Mouse (Mus musculus): ENCODE measurements around the gene Prss2. TPM values are rescaled to one million over a fixed set of nuclear protein-coding genes. Genes with fewer than 3 reads are reported as not detected.

Gene Prss2
- polyA plus RNA-seq, 1 experiment from 2014 or later = not detected

DNA sequence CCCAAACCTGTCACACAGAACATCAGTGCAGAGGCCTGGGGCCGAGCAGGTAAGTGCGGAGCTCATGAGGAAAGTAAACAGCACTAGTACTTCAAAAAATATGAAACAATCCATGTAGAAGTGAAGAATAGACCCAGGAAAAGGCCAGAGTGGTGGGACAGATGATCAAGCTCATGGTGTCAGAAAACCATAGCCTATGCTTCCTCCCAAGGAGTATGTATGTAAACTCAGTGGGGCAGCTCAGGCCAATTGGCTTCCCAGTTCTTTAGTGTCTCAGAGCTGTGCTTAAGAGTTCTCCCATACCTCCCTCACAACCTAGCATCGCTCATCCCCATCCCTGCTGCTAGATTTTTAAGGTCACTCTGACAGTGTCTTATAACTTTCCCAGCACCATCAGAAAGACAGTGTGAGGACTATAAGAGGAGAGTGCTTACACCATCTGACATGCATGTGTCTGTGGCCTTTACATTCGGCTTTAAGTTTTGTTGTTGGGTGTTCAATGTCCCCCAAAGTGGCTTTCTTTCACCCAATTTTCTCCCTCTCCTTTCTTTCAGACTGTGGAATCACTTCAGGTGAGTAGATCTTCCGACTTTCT, 25.6 kb downstream of the Prss2 start:
- Histone ChIP-seq H3K9me3 (ENCODE audit: control insufficient read depth, low read length) (no peaks in the 10 kb centered on the region), H3K36me3 (ENCODE audit: control insufficient read depth, insufficient read depth, low read length) (no peaks in the 10 kb centered on the region), H3K27me3 (ENCODE audit: control insufficient read depth, insufficient read depth, low read length) (peaks cover 10% of the 10 kb centered on the region), H3K9ac (ENCODE audit: low read depth, low read length) (no peak overlapping the region), H3K4me3 (ENCODE audit: low read length) (no peak overlapping the region), H3K27ac (ENCODE audit: low read depth, low read length) (no peak overlapping the region), H3K4me1 (ENCODE audit: control insufficient read depth, insufficient read depth, low read length) (peaks cover 5% of the 10 kb centered on the region; the same call in 1 of the 2 replicates), H3K4me2 (replicated peaks; ENCODE audit: low read depth, low read length) (no peak overlapping the region)
- 82% methylated on average over 5 of the region's 5 CpGs for WGBS
- no peak for ATAC-seq (ENCODE audit: low FRiP score, low TSS enrichment)

DNA sequence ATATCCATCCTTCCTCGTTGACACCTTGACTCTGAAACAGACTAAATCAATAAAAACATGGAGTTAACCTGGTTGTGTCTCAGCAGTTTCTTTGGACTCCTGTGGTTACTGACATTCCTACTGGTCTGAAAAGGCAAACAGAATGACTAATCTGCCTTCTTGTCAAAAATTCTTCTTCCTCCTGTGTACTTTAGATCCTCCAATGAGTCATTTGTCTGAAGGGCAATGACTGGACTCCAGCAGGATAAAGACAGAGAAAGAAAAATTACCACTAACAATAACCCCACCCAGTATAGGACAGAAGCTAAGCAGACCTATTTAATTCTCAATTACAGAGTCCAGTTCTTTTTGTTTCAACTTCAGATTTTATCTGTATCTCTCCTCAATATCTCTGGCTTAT, 26.7 kb downstream of the Prss2 start:
- ATAC-seq (ENCODE audit: low FRiP score, low TSS enrichment) = no peak
- H3K36me3 ChIP-seq (ENCODE audit: control insufficient read depth, insufficient read depth, low read length) = no peaks in the 10 kb centered on the region
- H3K4me2 ChIP-seq (replicated peaks; ENCODE audit: low read depth, low read length) = no peak overlapping the region
- peaks cover 5% of the 10 kb centered on the region; the same call in 1 of the 2 replicates for H3K4me1 ChIP-seq (ENCODE audit: control insufficient read depth, insufficient read depth, low read length)
- H3K27me3 ChIP-seq (ENCODE audit: control insufficient read depth, insufficient read depth, low read length) = peaks cover 5% of the 10 kb centered on the region
- no peak overlapping the region for H3K9ac ChIP-seq (ENCODE audit: low read depth, low read length)
- WGBS = 57% methylated on average over 1 of the region's 1 CpGs
- no peak overlapping the region for H3K4me3 ChIP-seq (ENCODE audit: low read length)
- no peaks in the 10 kb centered on the region for H3K9me3 ChIP-seq (ENCODE audit: control insufficient read depth, low read length)
- H3K27ac ChIP-seq (ENCODE audit: low read depth, low read length) = no peak overlapping the region

DNA sequence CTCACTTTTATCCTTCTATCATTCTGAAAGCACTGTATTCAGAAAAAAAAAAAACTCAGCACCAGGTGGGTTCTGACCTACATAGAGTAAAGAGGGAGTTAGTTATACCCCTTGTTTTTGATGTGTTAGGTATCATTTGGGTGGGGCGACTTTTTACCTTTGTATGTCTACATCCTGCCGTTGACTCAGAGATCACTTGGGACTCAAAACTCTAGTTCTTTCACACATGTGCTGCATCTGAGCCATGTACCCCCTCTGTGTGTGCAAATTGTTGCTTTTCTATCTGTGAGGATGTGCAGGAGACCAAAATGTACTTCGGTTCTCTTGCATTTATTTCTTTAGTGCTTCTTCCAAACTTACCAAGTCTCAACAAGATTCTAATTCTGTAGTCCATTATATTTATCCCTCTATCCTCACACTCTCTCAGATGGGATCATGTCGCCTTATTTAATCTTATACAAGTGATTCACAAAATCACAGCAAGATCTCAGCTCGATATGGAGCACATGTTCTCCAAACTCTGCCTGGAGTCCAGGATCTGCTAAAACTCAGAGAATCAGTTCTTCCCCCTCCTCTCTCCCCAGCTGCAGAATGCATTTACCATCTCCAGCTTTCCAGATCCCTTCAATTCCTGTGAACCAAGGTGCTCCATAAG, 31.9 kb downstream of the Prss2 start:
- Histone ChIP-seq H3K9ac (ENCODE audit: low read depth, low read length) (no peak overlapping the region), H3K27me3 (ENCODE audit: control insufficient read depth, insufficient read depth, low read length) (no peaks in the 10 kb centered on the region), H3K4me3 (ENCODE audit: low read length) (no peak overlapping the region), H3K4me1 (ENCODE audit: control insufficient read depth, insufficient read depth, low read length) (no peaks in the 10 kb centered on the region), H3K4me2 (replicated peaks; ENCODE audit: low read depth, low read length) (no peak overlapping the region), H3K36me3 (ENCODE audit: control insufficient read depth, insufficient read depth, low read length) (no peaks in the 10 kb centered on the region), H3K9me3 (ENCODE audit: control insufficient read depth, low read length) (no peaks in the 10 kb centered on the region), H3K27ac (ENCODE audit: low read depth, low read length) (no peak overlapping the region)
- WGBS = 86% methylated on average over 5 of the region's 5 CpGs
- ATAC-seq (ENCODE audit: low FRiP score, low TSS enrichment) = no peak

DNA sequence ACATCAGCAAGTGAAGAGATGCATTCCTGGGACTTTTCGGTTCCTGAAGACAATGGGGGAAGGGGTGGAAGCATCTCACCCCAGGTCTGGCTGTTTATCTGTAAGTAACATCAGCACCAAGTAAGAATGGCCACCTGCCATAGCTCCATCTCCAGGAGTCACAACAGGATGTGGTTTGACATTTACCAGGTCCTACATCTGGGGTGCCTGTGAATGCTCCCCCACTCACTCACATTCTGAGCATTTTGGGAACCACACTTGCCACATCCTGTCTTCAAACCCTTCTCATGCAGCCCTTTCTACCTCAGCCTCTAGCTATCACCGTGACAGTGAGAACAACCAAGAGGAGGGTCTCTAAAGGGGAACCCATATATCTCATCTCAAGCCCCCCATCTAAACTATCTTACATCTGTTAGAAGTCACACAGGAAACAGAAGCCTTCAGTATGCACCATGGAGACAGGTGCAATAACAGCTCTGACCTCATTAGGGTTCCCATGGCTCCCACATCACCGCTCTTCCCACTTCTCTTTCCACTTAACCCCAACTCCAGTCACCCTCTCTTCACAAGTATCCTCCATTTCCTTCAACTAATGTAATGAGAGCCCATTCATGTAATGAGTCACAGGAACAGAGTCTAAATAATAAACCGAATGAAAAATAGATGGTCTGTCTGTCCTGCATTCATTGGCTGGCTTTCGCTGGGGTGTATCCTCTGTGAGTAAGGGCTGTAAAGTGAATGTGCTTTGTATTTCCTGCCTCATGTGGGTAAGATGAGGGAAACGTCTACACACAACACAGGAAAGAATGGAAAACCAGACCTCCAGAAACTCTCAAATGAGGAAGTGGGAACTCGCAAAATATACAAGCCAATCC, 32.9 kb downstream of the Prss2 start:
- ATAC-seq (ENCODE audit: low FRiP score, low TSS enrichment) = no peak
- no peak overlapping the region for H3K4me2 ChIP-seq (replicated peaks; ENCODE audit: low read depth, low read length)
- 74% methylated on average over 7 of the region's 7 CpGs for WGBS

DNA sequence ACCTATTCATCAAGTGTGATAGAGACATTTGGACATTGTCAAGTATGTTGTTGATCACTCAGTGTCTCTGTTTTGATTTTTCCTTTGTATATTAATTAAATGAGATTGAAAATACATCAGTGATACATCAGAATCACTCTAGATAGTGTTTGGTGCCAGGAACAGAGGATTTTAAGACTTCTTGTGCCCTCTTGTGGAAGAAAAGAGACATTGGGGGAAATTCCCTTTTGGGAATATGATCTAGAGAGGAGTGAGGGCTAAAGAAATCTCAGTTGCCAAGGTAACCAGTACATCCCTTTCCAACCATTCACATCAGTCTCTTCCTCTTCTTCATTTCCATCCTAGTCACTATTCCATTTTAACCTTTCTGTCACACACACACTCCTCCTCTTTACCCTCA, 34.8 kb downstream of the Prss2 start:
- Histone ChIP-seq H3K4me1 (ENCODE audit: control insufficient read depth, insufficient read depth, low read length) (no peaks in the 10 kb centered on the region), H3K9me3 (ENCODE audit: control insufficient read depth, low read length) (no peaks in the 10 kb centered on the region), H3K9ac (ENCODE audit: low read depth, low read length) (no peak overlapping the region), H3K4me3 (ENCODE audit: low read length) (no peak overlapping the region), H3K27ac (ENCODE audit: low read depth, low read length) (no peak overlapping the region), H3K27me3 (ENCODE audit: control insufficient read depth, insufficient read depth, low read length) (no peaks in the 10 kb centered on the region), H3K36me3 (ENCODE audit: control insufficient read depth, insufficient read depth, low read length) (no peaks in the 10 kb centered on the region), H3K4me2 (replicated peaks; ENCODE audit: low read depth, low read length) (no peak overlapping the region)
- ATAC-seq (ENCODE audit: low FRiP score, low TSS enrichment) = no peak

More for the DNA sequence above, 32.9 kb downstream of the Prss2 start:
- Histone ChIP-seq H3K27me3 (ENCODE audit: control insufficient read depth, insufficient read depth, low read length) (no peaks in the 10 kb centered on the region), H3K36me3 (ENCODE audit: control insufficient read depth, insufficient read depth, low read length) (no peaks in the 10 kb centered on the region), H3K4me1 (ENCODE audit: control insufficient read depth, insufficient read depth, low read length) (no peaks in the 10 kb centered on the region), H3K4me3 (ENCODE audit: low read length) (no peak overlapping the region), H3K27ac (ENCODE audit: low read depth, low read length) (no peak overlapping the region), H3K9ac (ENCODE audit: low read depth, low read length) (no peak overlapping the region), H3K9me3 (ENCODE audit: control insufficient read depth, low read length) (no peaks in the 10 kb centered on the region)

DNA sequence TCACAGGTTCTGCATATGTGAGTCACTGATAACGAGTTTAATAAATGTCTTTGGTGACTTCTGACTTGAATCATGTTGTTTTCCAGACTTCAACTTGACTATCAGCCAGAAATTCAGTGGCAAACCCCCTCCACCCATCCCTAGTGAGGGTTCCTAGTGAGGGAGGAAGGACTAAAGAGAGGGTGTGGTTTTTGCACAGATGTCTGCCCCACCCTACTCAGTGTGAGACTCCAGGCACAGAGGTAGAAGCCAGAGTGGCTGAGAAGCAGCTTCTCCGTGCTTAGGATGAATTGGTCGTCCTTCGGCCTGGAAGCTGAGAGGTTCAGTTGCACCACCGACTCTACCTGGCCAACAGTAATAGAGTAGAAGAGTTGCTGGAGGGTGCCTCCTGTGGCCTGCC, 35.9 kb downstream of the Prss2 start:
- 84% methylated on average over 5 of the region's 5 CpGs for WGBS

DNA sequence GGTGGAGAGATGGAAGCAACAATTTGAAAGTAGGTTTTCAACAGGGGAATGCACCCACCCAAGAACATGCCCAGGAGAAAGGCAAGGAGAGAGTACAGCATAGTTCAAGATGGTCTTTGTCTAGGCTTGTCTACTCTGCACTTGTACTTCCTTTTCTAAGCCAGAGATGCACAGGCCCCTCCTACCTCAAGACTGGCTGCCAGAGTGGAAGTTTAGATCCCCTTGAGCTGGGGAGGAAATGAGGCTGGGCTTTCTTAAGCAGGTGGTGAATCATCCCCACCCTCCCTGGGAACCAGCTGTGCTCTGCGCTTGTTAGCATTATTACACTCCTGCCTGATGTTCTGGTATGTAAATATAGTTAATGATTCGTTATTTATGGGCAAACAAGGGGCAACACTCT, 36.7 kb downstream of the Prss2 start:
- ATAC-seq (ENCODE audit: low FRiP score, low TSS enrichment) = no peak
- Histone ChIP-seq H3K9me3 (ENCODE audit: control insufficient read depth, low read length) (no peaks in the 10 kb centered on the region), H3K27me3 (ENCODE audit: control insufficient read depth, insufficient read depth, low read length) (no peaks in the 10 kb centered on the region), H3K4me1 (ENCODE audit: control insufficient read depth, insufficient read depth, low read length) (no peaks in the 10 kb centered on the region), H3K36me3 (ENCODE audit: control insufficient read depth, insufficient read depth, low read length) (no peaks in the 10 kb centered on the region), H3K4me2 (replicated peaks; ENCODE audit: low read depth, low read length) (no peak overlapping the region), H3K9ac (ENCODE audit: low read depth, low read length) (no peak overlapping the region), H3K27ac (ENCODE audit: low read depth, low read length) (no peak overlapping the region), H3K4me3 (ENCODE audit: low read length) (no peak overlapping the region)
- WGBS = 51% methylated on average over 2 of the region's 2 CpGs

More for the DNA sequence above, 35.9 kb downstream of the Prss2 start:
- no peaks in the 10 kb centered on the region for H3K36me3 ChIP-seq (ENCODE audit: control insufficient read depth, insufficient read depth, low read length)
- H3K27me3 ChIP-seq (ENCODE audit: control insufficient read depth, insufficient read depth, low read length) = no peaks in the 10 kb centered on the region
- no peak overlapping the region for H3K4me3 ChIP-seq (ENCODE audit: low read length)
- no peak for ATAC-seq (ENCODE audit: low FRiP score, low TSS enrichment)
- no peak overlapping the region for H3K9ac ChIP-seq (ENCODE audit: low read depth, low read length)
- H3K4me2 ChIP-seq (replicated peaks; ENCODE audit: low read depth, low read length) = no peak overlapping the region
- H3K9me3 ChIP-seq (ENCODE audit: control insufficient read depth, low read length) = no peaks in the 10 kb centered on the region
- no peak overlapping the region for H3K27ac ChIP-seq (ENCODE audit: low read depth, low read length)
- H3K4me1 ChIP-seq (ENCODE audit: control insufficient read depth, insufficient read depth, low read length) = no peaks in the 10 kb centered on the region

DNA sequence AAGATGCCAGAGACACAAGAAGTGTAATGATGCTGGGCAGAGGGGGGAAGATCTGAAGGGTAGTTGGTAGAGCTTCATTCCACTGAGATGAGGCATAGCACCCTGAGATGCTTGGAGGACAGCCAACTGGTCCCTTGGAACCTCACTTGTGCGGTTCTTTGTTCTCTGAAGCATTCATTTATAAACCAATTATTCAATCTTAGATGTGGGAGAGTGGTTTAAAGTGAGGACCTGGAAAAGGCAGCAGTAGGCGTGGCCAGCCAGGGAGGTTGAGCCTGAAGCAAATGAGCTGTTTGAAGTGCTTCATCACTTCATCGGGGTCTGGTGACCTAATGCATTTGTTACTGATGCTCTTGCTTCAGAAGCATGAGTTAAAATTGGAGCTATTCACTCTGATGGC, 37.7 kb downstream of the Prss2 start:
- no peak for ATAC-seq (ENCODE audit: low FRiP score, low TSS enrichment)
- H3K9me3 ChIP-seq (ENCODE audit: control insufficient read depth, low read length) = no peaks in the 10 kb centered on the region
- H3K9ac ChIP-seq (ENCODE audit: low read depth, low read length) = no peak overlapping the region
- H3K36me3 ChIP-seq (ENCODE audit: control insufficient read depth, insufficient read depth, low read length) = no peaks in the 10 kb centered on the region
- H3K27ac ChIP-seq (ENCODE audit: low read depth, low read length) = no peak overlapping the region
- no peak overlapping the region for H3K4me2 ChIP-seq (replicated peaks; ENCODE audit: low read depth, low read length)
- H3K4me3 ChIP-seq (ENCODE audit: low read length) = no peak overlapping the region
- 48% methylated on average over 3 of the region's 3 CpGs for WGBS
- H3K4me1 ChIP-seq (ENCODE audit: control insufficient read depth, insufficient read depth, low read length) = no peaks in the 10 kb centered on the region
- H3K27me3 ChIP-seq (ENCODE audit: control insufficient read depth, insufficient read depth, low read length) = no peaks in the 10 kb centered on the region

DNA sequence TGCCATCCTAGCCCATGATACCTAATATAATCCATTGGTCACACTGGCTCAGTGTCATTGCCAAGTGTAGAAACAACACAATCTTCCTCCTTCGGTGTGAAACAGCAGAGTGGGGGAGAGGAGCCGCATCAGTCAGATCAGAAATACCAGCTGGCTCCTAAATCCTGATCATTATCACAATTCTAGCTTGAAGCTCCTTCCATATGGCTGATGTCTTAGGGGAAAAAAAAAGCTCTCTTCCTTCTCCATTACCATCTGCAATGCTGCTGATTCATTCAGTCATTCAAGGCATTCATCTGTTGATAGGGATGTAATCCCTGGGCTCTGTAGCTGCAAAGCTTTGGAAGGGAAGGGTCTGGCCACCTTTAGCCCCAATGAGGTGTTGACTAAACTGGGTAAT, 38.7 kb downstream of the Prss2 start:
- H3K27me3 ChIP-seq (ENCODE audit: control insufficient read depth, insufficient read depth, low read length) = no peaks in the 10 kb centered on the region
- H3K9ac ChIP-seq (ENCODE audit: low read depth, low read length) = no peak overlapping the region
- no peaks in the 10 kb centered on the region for H3K4me1 ChIP-seq (ENCODE audit: control insufficient read depth, insufficient read depth, low read length)
- H3K27ac ChIP-seq (ENCODE audit: low read depth, low read length) = no peak overlapping the region
- no peaks in the 10 kb centered on the region for H3K9me3 ChIP-seq (ENCODE audit: control insufficient read depth, low read length)
- H3K36me3 ChIP-seq (ENCODE audit: control insufficient read depth, insufficient read depth, low read length) = no peaks in the 10 kb centered on the region
- no peak for ATAC-seq (ENCODE audit: low FRiP score, low TSS enrichment)
- 69% methylated on average over 2 of the region's 2 CpGs for WGBS
- no peak overlapping the region for H3K4me2 ChIP-seq (replicated peaks; ENCODE audit: low read depth, low read length)
- H3K4me3 ChIP-seq (ENCODE audit: low read length) = no peak overlapping the region

Measured in kidney, embryonic 14.5 days (tissue).